Mouse (Mus musculus): ENCODE results near the gene Mdm2. TPM values are rescaled to one million over a fixed set of nuclear protein-coding genes. Genes with fewer than 3 reads are reported as not detected.

Gene Mdm2
- polyA plus RNA-seq, 1 experiment, result 122 TPM

GRCm38 (mm10) chr10:117732962-117733592 is 22.5 kb upstream of the Mdm2 start:
- TF ChIP-seq CTCF (IDR thresholded peaks at IDR 0.05; ENCODE audit: borderline replicate concordance, insufficient read depth, low read length) (no peak), POLR2A (IDR thresholded peaks at IDR 0.05; ENCODE audit: low read depth, low read length) (no peak)
- H3K4me3 ChIP-seq (ENCODE audit: insufficient read depth, low read length), result no peak overlapping the region

GRCm38 (mm10) chr10:117732184-117732583 is 21.6 kb upstream of the Mdm2 start:
- Histone ChIP-seq H3K4me3 (ENCODE audit: insufficient read depth, low read length) (no peak overlapping the region), H3K4me1 (ENCODE audit: control insufficient read depth, insufficient read depth, low read length) (no peaks in the 10 kb centered on the region), H3K27ac (ENCODE audit: insufficient read depth, low read length) (no peak overlapping the region)
- TF ChIP-seq POLR2A (IDR thresholded peaks at IDR 0.05; ENCODE audit: low read depth, low read length) (no peak), CTCF (IDR thresholded peaks at IDR 0.05; ENCODE audit: borderline replicate concordance, insufficient read depth, low read length) (no peak)

More at GRCm38 (mm10) chr10:117732962-117733592, 22.5 kb upstream of the Mdm2 start:
- no peaks in the 10 kb centered on the region for H3K4me1 ChIP-seq (ENCODE audit: control insufficient read depth, insufficient read depth, low read length)
- H3K27ac ChIP-seq (ENCODE audit: insufficient read depth, low read length), result no peak overlapping the region

GRCm38 (mm10) chr10:117731244-117732101 is 20.9 kb upstream of the Mdm2 start:
- Histone ChIP-seq H3K27ac (ENCODE audit: insufficient read depth, low read length) (no peak overlapping the region), H3K4me3 (ENCODE audit: insufficient read depth, low read length) (no peak overlapping the region), H3K4me1 (ENCODE audit: control insufficient read depth, insufficient read depth, low read length) (no peaks in the 10 kb centered on the region)
- TF ChIP-seq POLR2A (IDR thresholded peaks at IDR 0.05; ENCODE audit: low read depth, low read length), result no peak
- TF ChIP-seq CTCF (IDR thresholded peaks at IDR 0.05; ENCODE audit: borderline replicate concordance, insufficient read depth, low read length), result peak; percentile 65; the same call in 1 of the 2 replicates

GRCm38 (mm10) chr10:117730637-117731203 is 20.2 kb upstream of the Mdm2 start:
- Histone ChIP-seq H3K4me1 (ENCODE audit: control insufficient read depth, insufficient read depth, low read length) (no peaks in the 10 kb centered on the region), H3K4me3 (ENCODE audit: insufficient read depth, low read length) (no peak overlapping the region), H3K27ac (ENCODE audit: insufficient read depth, low read length) (no peak overlapping the region)
- no peak for TF ChIP-seq POLR2A (IDR thresholded peaks at IDR 0.05; ENCODE audit: low read depth, low read length)
- no peak for TF ChIP-seq CTCF (IDR thresholded peaks at IDR 0.05; ENCODE audit: borderline replicate concordance, insufficient read depth, low read length)

- no peaks in the 10 kb centered on the region for H3K4me1 ChIP-seq (ENCODE audit: control insufficient read depth, insufficient read depth, low read length)
- TF ChIP-seq CTCF (IDR thresholded peaks at IDR 0.05; ENCODE audit: borderline replicate concordance, insufficient read depth, low read length) (no peak), POLR2A (IDR thresholded peaks at IDR 0.05; ENCODE audit: low read depth, low read length) (no peak)
- no peak overlapping the region for H3K27ac ChIP-seq (ENCODE audit: insufficient read depth, low read length)
- H3K4me3 ChIP-seq (ENCODE audit: insufficient read depth, low read length), result no peak overlapping the region
These were observed 19.6 kb upstream of the Mdm2 start for GRCm38 (mm10) chr10:117730140-117730539.

- no peak overlapping the region for H3K4me3 ChIP-seq (ENCODE audit: insufficient read depth, low read length)
- no peaks in the 10 kb centered on the region for H3K4me1 ChIP-seq (ENCODE audit: control insufficient read depth, insufficient read depth, low read length)
- no peak overlapping the region for H3K27ac ChIP-seq (ENCODE audit: insufficient read depth, low read length)
- TF ChIP-seq POLR2A (IDR thresholded peaks at IDR 0.05; ENCODE audit: low read depth, low read length), result no peak
- TF ChIP-seq CTCF (IDR thresholded peaks at IDR 0.05; ENCODE audit: borderline replicate concordance, insufficient read depth, low read length), result no peak
These were observed 18.7 kb upstream of the Mdm2 start for GRCm38 (mm10) chr10:117729139-117729814.

- H3K27ac ChIP-seq (ENCODE audit: insufficient read depth, low read length), result no peak overlapping the region
- no peak overlapping the region for H3K4me3 ChIP-seq (ENCODE audit: insufficient read depth, low read length)
- TF ChIP-seq CTCF (IDR thresholded peaks at IDR 0.05; ENCODE audit: borderline replicate concordance, insufficient read depth, low read length), result no peak
- no peak for TF ChIP-seq POLR2A (IDR thresholded peaks at IDR 0.05; ENCODE audit: low read depth, low read length)
- H3K4me1 ChIP-seq (ENCODE audit: control insufficient read depth, insufficient read depth, low read length), result no peaks in the 10 kb centered on the region
These were observed 18.0 kb upstream of the Mdm2 start for GRCm38 (mm10) chr10:117728574-117728973.

GRCm38 (mm10) chr10:117727518-117728110 is 17.1 kb upstream of the Mdm2 start:
- TF ChIP-seq CTCF (IDR thresholded peaks at IDR 0.05; ENCODE audit: borderline replicate concordance, insufficient read depth, low read length), result no peak
- no peak for TF ChIP-seq POLR2A (IDR thresholded peaks at IDR 0.05; ENCODE audit: low read depth, low read length)
- Histone ChIP-seq H3K4me1 (ENCODE audit: control insufficient read depth, insufficient read depth, low read length) (no peaks in the 10 kb centered on the region), H3K27ac (ENCODE audit: insufficient read depth, low read length) (no peak overlapping the region), H3K4me3 (ENCODE audit: insufficient read depth, low read length) (no peak overlapping the region)

- no peak overlapping the region for H3K27ac ChIP-seq (ENCODE audit: insufficient read depth, low read length)
- no peak overlapping the region for H3K4me3 ChIP-seq (ENCODE audit: insufficient read depth, low read length)
- H3K4me1 ChIP-seq (ENCODE audit: control insufficient read depth, insufficient read depth, low read length), result no peaks in the 10 kb centered on the region
- TF ChIP-seq CTCF (IDR thresholded peaks at IDR 0.05; ENCODE audit: borderline replicate concordance, insufficient read depth, low read length) (no peak), POLR2A (IDR thresholded peaks at IDR 0.05; ENCODE audit: low read depth, low read length) (no peak)
These were observed 16.4 kb upstream of the Mdm2 start for GRCm38 (mm10) chr10:117726888-117727385.

All from embryonic fibroblast, embryonic 13.5 days (primary cell).